Comparison of ENCODE assay signal across 8 mouse cellular contexts in the genomic region with DNA sequence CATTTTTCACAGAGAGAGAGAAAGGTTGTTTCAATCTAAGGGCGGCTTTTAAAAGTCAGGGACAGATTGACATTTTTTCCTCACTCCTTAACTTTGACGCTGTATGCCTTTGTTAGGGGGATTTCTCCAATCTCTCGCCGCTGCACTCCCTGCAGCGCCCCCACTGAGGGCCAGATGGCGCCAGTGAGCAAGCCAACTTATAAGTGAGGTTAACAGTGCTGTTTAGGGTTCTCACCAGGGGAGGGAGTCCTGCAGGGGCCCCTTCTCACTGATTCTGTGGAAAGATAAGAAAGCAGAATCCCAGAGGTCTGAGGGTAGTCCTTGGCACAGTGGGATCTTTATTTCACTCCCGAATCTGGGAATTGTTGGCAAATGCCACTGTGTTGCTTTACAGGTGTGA.
DNase-seq lines count a peak whose midpoint lies in the region.

No protein-coding gene starts in this region.

- DNase-seq in gastrocnemius, adult 18-20 months (ENCODE audit: low spot score): peak; percentile 11
- DNase-seq in gastrocnemius, postnatal 25 days: no peak
- peak; percentile 68 for DNase-seq in adrenal gland, postnatal 14 days
- DNase-seq in embryo, embryonic 9.5 days (ENCODE audit: extremely low spot score): peak; percentile 67
- peak; percentile 38 to 69 for DNase-seq in heart, postnatal 36 days
- peak; percentile 84 for DNase-seq in layer of hippocampus, adult 9-10 months (ENCODE audit: low spot score)
- DNase-seq in lung, postnatal 36 days: peak; percentile 71
- DNase-seq in right cerebral cortex, postnatal 25 days: peak; percentile 68

- intact Hi-C loops in heart, postnatal 36 days (cut with DNase I): no loop called here
